Mouse (Mus musculus): ENCODE measurements at regions not wholly inside any gene's neighbourhood (a gene's known extent, or its start where the extent isn't known, plus 50 kb on each side); places are given as distances from the start of the nearest gene placed in this dataset.

GRCm38 (mm10) chr3:105223671-105224070 is 157.0 kb downstream of the 4930564D02Rik start:
- DNase-seq (ENCODE audit: low spot score), result no peak

GRCm38 (mm10) chr3:105227551-105227950 is 160.9 kb downstream of the 4930564D02Rik start:
- DNase-seq (ENCODE audit: low spot score), result no peak

- no peak for DNase-seq (ENCODE audit: low spot score)
These were observed 161.8 kb downstream of the 4930564D02Rik start for GRCm38 (mm10) chr3:105228401-105228800.

GRCm38 (mm10) chr3:105241048-105241447 is 174.4 kb downstream of the 4930564D02Rik start:
- no peak for DNase-seq (ENCODE audit: low spot score)

- no peak for DNase-seq (ENCODE audit: low spot score)
These were observed 190.5 kb downstream of the 4930564D02Rik start for GRCm38 (mm10) chr3:105257096-105257495.

- DNase-seq (ENCODE audit: low spot score), result no peak
These were observed 176.9 kb upstream of the Kcnd3 start for GRCm38 (mm10) chr3:105275241-105275640.

GRCm38 (mm10) chr3:105280971-105281370 is 171.2 kb upstream of the Kcnd3 start:
- DNase-seq (ENCODE audit: low spot score), result no peak

GRCm38 (mm10) chr3:105281686-105282085 is 170.4 kb upstream of the Kcnd3 start:
- no peak for DNase-seq (ENCODE audit: low spot score)

GRCm38 (mm10) chr3:105298273-105298672 is 153.9 kb upstream of the Kcnd3 start:
- DNase-seq (ENCODE audit: low spot score), result no peak

- no peak for DNase-seq (ENCODE audit: low spot score)
These were observed 151.2 kb upstream of the Kcnd3 start for GRCm38 (mm10) chr3:105300693-105301548.

GRCm38 (mm10) chr3:105307676-105308075 is 144.5 kb upstream of the Kcnd3 start:
- DNase-seq (ENCODE audit: low spot score), result no peak

GRCm38 (mm10) chr3:105309020-105309419 is 143.1 kb upstream of the Kcnd3 start:
- no peak for DNase-seq (ENCODE audit: low spot score)

- no peak for DNase-seq (ENCODE audit: low spot score)
These were observed 98.9 kb upstream of the Kcnd3 start for GRCm38 (mm10) chr3:105353268-105353667.

GRCm38 (mm10) chr3:105354123-105354931 is 97.8 kb upstream of the Kcnd3 start:
- no peak for DNase-seq (ENCODE audit: low spot score)

GRCm38 (mm10) chr3:105357511-105357910 is 94.6 kb upstream of the Kcnd3 start:
- DNase-seq (ENCODE audit: low spot score), result no peak

GRCm38 (mm10) chr3:105359636-105360035 is 92.5 kb upstream of the Kcnd3 start:
- DNase-seq (ENCODE audit: low spot score), result no peak

- no peak for DNase-seq (ENCODE audit: low spot score)
These were observed 87.4 kb upstream of the Kcnd3 start for GRCm38 (mm10) chr3:105364685-105365084.

- no peak for DNase-seq (ENCODE audit: low spot score)
These were observed 85.3 kb upstream of the Kcnd3 start for GRCm38 (mm10) chr3:105366806-105367205.

- DNase-seq (ENCODE audit: low spot score), result no peak
These were observed 84.2 kb upstream of the Kcnd3 start for GRCm38 (mm10) chr3:105367972-105368371.

GRCm38 (mm10) chr3:105372371-105372828 is 79.7 kb upstream of the Kcnd3 start:
- DNase-seq (ENCODE audit: low spot score), result no peak

GRCm38 (mm10) chr3:105374306-105374705 is 77.8 kb upstream of the Kcnd3 start:
- DNase-seq (ENCODE audit: low spot score), result no peak

- DNase-seq (ENCODE audit: low spot score), result no peak
These were observed 77.3 kb upstream of the Kcnd3 start for GRCm38 (mm10) chr3:105374836-105375235.

GRCm38 (mm10) chr3:105375383-105375782 is 76.7 kb upstream of the Kcnd3 start:
- DNase-seq (ENCODE audit: low spot score), result no peak

Measured in MN1 (cell line).